Mouse (Mus musculus) testis, postnatal 10 days (tissue): ENCODE data around the gene L3mbtl4.

Experiments used
- DNase-seq: peaks from one replicate; pipeline ENCODE4 v3.0.0; 2021; ENCODE audit warnings: low spot score

Gene L3mbtl4

GRCm38 (mm10) chr17:68273527-68273926 lies at the start of gene L3mbtl4:
Gene L3mbtl4, plus strand, starts transcription at chr17:68273797.
- peak; percentile 68 for DNase-seq

DNA sequence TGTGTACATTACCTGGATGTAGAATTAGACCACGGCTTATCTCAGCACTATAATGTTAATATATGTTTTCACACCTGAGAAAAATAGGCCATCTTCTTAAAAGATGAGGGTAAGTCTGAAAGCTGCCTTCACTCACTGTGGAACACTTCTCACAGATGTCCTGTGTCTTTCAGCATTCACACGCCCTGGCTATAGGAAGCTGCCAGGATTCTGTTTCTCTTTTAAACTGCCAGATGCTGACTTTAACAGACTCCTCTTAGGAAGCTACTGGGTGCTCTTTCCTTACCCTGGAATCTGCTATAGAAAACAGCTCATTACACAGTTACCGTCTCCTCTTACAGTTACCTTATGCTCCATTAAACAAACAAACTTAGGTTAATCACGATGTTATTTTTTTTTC lies 43.1 kb upstream of the L3mbtl4 start:
- no peak for DNase-seq

- no peak for DNase-seq
Measured at GRCm38 (mm10) chr17:68235380-68235779, 38.2 kb upstream of the L3mbtl4 start.

DNA sequence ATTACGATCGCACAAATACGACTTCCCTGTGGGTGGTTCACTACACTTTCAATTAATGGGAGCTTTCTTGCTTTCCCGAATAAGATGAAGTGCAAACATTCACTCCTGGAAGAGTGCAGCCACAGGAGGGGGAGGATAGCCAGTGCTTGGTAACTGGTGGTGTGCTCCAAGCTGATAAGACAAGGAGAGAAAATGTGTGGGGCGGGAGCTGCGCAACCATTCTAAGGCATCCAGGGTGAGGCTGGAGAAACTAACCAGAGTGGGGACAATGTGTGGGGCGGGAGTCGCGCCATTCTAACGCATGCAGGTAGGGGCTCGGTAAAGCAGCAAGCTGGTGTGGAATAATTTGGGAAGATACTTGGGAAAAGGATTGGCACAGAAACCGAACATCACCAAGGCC lies 36.6 kb upstream of the L3mbtl4 start:
- DNase-seq = no peak

- no peak for DNase-seq
Measured at GRCm38 (mm10) chr17:68240171-68240570, 33.4 kb upstream of the L3mbtl4 start.

DNA sequence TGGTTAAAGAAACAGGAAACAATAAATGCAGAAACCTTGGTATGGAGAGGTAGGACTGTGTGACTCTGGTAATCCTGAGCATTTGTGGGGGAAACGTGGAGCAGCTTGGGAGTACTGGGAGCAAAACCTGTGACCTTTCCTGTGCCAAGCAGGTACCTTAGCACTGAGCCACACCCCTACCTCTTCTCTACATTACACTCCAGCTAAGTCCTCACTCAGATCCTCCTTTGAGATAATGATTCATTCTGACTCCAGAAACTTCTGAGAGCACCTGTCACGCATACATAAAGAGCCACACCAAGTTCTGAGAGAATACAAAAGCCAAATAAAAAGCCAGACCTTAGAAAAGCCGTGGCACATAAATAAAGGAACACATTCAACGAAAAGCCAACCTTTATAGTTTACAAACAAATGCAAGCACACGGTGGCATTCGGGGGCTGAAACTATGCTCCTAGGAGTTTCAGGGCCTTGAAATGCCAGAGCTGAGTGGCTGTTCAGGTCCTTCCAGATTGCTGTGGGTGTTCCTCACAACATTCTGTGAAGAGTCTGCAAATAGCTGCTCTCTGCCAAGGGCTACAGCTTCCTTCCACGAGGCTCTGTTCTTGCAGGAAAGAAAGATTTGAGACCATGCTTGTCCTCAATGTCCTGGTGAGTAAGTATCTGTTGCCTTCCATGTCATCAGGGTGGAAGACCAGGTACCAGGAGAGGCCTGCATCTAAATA lies 8.6 kb upstream of the L3mbtl4 start:
- DNase-seq = no peak

GRCm38 (mm10) chr17:68273954-68274353 lies 357 bp downstream of the L3mbtl4 start:
- no peak for DNase-seq

GRCm38 (mm10) chr17:68275138-68275537 lies 1.5 kb downstream of the L3mbtl4 start:
- DNase-seq = no peak

GRCm38 (mm10) chr17:68280915-68281314 lies 7.3 kb downstream of the L3mbtl4 start:
- no peak for DNase-seq

GRCm38 (mm10) chr17:68285119-68285782 lies 11.7 kb downstream of the L3mbtl4 start:
- no peak for DNase-seq

DNA sequence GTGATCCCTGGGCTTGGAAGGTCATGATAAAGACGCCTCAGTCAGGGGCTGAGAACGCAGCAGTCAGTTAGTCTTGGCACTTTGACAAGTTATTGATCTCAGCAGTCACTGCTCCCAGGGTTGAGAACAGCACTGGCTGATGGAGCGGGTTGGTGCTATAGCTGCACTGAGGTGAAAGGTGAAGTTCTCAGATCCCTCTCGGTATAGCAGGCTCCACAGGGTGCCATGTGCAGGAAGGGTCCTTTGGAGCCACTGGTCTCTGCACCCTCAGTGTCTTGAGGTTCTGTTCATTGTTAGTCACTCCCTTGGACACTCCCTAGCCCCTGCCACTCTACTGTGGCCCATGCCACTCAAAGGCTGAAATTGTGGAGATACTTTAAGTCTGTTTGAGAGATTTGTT lies 14.5 kb downstream of the L3mbtl4 start:
- DNase-seq = no peak

DNA sequence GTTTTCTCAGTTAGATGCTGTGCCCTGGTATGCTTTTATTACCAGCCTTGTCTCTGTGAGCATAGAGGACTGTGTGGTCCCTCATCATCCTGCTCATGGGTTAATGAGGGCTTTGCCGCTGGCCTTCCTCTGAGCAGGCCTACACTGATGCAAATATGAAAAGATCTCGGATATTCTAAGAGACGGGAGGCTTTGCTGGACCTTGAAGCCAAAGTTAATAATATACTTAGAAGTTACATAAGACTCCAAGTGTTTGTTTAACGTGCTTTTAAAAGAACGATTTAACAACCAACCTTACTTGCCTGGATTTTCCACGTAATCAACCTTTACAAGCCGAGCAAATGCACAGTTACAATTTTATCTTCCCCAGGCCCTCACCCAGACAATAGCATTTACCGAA lies 15.1 kb downstream of the L3mbtl4 start:
- DNase-seq = no peak

DNA sequence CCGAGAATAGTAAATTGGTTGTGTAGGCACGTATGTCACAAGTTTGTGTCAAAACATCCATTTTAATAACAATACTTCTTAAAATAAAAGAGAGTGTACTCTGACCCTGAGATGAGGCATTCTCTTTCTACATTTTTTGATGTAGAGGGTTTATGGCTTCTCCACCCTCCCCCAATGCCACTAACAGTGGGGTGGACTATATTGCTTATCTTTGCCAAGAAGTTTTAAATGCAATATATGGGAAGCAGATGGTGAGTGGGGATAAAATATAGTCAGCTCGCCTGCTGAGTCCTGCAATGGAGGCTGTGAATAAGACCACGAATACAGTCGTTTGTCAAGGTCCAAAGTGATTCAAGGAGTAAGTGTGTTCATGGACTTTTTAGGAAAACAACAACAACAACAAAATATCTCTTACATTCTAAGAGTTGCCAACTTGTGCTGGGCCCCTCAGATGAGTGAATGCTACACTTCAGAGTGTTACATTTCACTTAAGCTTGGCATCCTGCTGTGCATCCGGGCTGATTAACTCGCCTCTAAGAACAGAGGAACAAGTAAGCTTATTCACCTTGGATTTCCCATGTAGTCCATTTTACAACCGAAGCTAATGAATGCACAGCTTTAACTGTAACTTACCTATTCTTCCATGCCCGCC lies 18.2 kb downstream of the L3mbtl4 start:
- no peak for DNase-seq

- no peak for DNase-seq
Measured at GRCm38 (mm10) chr17:68308381-68308780, 34.8 kb downstream of the L3mbtl4 start.

DNA sequence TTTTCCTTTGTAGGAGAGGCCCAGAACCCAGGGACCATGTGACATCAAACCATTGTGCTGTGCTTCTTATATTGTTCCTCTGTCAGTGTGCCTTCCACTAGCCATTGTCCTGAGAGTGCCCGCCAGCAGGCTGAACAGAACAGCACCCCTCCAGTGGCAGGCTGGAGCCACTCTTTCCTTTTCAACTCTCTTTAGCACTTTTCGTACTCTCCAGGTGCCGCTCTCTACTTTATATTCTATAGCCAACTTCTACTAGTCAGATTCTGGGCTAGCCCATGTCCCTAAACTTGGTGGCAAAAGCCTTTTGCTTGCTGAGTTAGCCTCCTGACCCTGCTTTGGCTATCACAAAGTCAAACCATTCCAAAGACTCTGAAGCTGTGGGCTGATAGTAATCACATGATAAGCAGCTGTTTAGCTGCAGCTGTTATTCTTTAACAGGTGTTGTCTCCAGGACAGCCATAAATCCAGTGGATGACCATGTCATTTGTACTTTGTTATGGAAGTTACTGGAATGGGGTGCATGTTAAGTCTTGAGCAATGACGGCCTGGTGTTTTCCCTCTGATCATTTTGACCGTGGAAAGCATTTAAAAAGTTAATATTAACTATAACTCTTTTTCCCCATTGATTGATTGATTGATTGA lies 38.8 kb downstream of the L3mbtl4 start:
- DNase-seq = no peak

DNA sequence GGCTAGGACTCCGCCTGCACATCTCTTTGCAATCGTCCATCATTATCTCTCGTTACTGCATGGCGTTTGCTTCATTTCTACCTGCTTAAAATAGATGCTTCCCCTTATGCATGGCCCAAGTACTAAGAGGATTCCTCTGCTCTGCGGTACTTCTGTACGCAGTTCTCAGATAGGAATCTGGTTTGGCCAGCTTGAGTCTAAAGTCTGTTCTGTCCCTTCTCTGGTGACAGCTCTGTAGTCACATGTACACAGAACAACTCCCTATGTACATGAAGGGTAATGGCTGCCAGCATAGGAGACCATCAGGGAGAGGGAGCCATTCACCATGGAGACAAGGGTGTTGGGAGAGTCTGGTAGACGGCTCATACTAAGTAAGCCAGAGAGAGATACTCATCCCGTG lies 47.3 kb downstream of the L3mbtl4 start:
- DNase-seq = no peak

GRCm38 (mm10) chr17:68322607-68323006 lies 49.0 kb downstream of the L3mbtl4 start:
- peak; percentile 51 for DNase-seq

DNA sequence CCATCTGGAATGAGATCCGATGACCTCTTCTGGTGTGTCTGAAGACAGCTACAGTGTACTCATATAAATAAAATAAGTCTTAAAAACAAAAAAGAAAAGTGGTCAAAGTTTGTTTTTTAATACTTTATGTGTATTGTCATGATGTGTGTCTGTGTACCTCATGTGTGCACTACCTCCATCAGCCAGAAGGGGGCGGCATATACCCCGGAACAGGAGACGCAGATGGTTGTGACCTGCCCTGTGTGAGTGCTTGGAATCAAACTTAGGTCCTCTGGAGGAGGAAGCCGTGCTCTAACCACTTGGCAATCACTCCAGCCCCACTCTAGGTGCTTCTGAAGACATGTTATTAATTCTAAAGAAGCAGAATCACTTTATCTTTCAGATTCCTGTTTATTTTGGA lies 58.6 kb downstream of the L3mbtl4 start:
- peak; percentile 51 for DNase-seq

DNA sequence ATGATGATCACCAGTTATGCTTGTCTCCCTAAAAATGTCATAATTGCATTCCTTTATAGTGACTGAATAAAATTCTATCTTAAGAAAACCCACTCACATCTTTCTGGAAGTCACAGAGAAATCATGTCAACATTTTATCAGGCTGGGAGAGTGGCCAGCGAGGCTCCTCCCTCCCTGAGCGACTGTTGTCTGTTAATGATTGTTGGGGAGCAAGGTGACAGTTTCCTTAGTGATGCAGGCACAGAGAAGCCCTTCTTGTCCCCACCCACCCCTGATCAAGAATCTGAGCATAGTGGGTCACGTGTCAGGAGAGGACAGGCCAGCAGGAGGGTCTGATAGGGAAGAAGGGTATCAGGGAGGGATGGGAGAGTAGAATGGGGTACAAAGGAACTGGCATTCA lies 59.8 kb downstream of the L3mbtl4 start:
- DNase-seq = no peak

- no peak for DNase-seq
Measured at GRCm38 (mm10) chr17:68338917-68339553, 65.4 kb downstream of the L3mbtl4 start.

DNA sequence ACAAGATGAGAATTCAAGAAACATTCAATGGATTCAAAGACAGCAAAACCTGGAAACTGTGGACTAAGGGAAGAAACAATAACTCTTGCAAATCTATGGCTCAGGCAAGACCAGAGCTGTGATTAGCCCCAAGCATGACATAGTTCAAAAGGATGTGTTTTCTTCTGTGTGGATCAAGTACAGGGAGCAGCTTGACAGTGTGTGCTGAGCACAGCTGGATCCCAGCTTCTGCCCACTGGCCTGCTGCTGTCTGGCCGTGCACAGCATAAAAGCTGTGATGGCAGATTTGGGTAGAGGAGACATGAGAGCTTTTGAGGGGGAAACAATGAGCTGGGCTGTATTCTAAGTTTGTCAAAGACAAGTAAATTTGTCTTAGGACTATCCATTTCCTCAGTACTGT lies 84.1 kb downstream of the L3mbtl4 start:
- no peak for DNase-seq

DNA sequence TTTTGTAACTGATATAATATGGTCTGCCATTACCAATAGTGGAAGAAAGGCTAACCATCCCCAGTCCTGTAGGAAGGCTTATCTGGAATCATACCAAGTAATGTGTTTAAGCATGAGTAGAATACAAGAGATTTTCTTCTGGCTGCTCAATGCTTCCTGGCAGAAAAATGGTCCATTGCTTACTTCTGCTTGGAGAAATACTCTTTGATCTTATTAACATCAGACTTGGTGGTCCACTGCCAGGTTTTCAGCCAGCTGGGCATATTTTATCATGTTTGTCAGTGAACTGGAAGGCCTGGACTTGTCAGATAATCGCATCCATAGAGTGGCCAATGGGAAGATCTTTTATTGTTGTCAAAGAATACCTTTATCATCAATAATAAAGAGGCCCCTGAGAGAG lies 97.5 kb downstream of the L3mbtl4 start:
- DNase-seq = no peak
